Mouse (Mus musculus) stomach, embryonic 14.5 days (tissue): ENCODE data around the gene Ccdc122. TPM values are rescaled to one million over a fixed set of nuclear protein-coding genes. Genes with fewer than 3 reads are reported as not detected.

Experiments
- ATAC-seq: fragments of 200-750 bp; cut with Nextera tagmentation; 2 replicates; pipeline ENCODE4 v1.8.0; 2017; ENCODE audit warnings: low read depth, moderate TSS enrichment; ENCODE audit not compliant: insufficient number of reproducible peaks, insufficient read depth, low FRiP score
- H3K27ac ChIP-seq: fragments of 300-500 bp; sonication (generic); 2 replicates; pipeline ENCODE4 v1.5.1; 2014; ENCODE audit warnings: mild to moderate bottlenecking, low read length, moderate library complexity, mixed read lengths
- H3K27me3 ChIP-seq: fragments of 300-500 bp; sonication (generic); 2 replicates; pipeline ENCODE4 v1.6.1; 2014; ENCODE audit warnings: low read length, control low read depth, mixed read lengths; ENCODE audit not compliant: control insufficient read depth, insufficient read depth
- H3K36me3 ChIP-seq: fragments of 300-500 bp; sonication (generic); 2 replicates; pipeline ENCODE4 v1.6.1; 2014; ENCODE audit warnings: mild to moderate bottlenecking, control low read depth, low read length, moderate library complexity, mixed read lengths; ENCODE audit not compliant: control insufficient read depth, insufficient read depth
- H3K4me1 ChIP-seq: fragments of 300-500 bp; sonication (generic); 2 replicates; pipeline ENCODE4 v1.6.1; 2014; ENCODE audit warnings: low read length, control low read depth, mixed read lengths; ENCODE audit not compliant: control insufficient read depth, insufficient read depth
- H3K4me2 ChIP-seq: fragments of 300-500 bp; sonication (generic); replicated peaks from 2 replicates; pipeline ENCODE4 v1.6.1; 2014; ENCODE audit warnings: low read depth, low read length, control low read depth
- H3K4me3 ChIP-seq: fragments of 300-500 bp; sonication (generic); 2 replicates; pipeline ENCODE4 v1.5.1; 2014; ENCODE audit warnings: low read depth, low read length, control low read depth
- H3K9ac ChIP-seq: fragments of 300-500 bp; sonication (generic); replicated peaks from 2 replicates; pipeline ENCODE4 v1.6.1; 2014; ENCODE audit warnings: low read depth, mild to moderate bottlenecking, control low read depth, low read length, moderate library complexity, mixed read lengths
- H3K9me3 ChIP-seq: fragments of 300-500 bp; sonication (generic); 2 replicates; pipeline ENCODE4 v1.6.1; 2016; ENCODE audit warnings: low read depth, low read length, control low read depth; ENCODE audit not compliant: control insufficient read depth
- whole genome bisulfite sequencing: fragments of 180-500 bp; shearing (Covaris S2); extraction: QIAGEN DNeasy Blood & Tissue Kit; methylation state at CpG from one replicate; pipeline ENCODE4 v1.1.7; 2014; 5-methylcytosine and 5-hydroxymethylcytosine counted together
- polyA plus RNA-seq: library from polyadenylated mRNA; unstranded; fragments of >200 nt; fragmentation: Nextera tagmentation; extraction: Ambion mirVana; gene quantifications from 2 replicates; pipeline ENCODE4 v1.2.1, GENCODE M21; 2014

The Ccdc122 gene
- polyA plus RNA-seq, 1 experiment from 2014 or later = 3.8 TPM

- Histone ChIP-seq H3K27ac (no peak overlapping the region), H3K4me1 (no peaks in the 10 kb centered on the region), H3K36me3 (no peaks in the 10 kb centered on the region), H3K27me3 (peaks cover 4% of the 10 kb centered on the region; the same call in 1 of the 2 replicates), H3K4me3 (no peak overlapping the region), H3K9me3 (no peaks in the 10 kb centered on the region), H3K4me2 (no peak overlapping the region), H3K9ac (no peak overlapping the region)
- no peak for ATAC-seq
- 74% methylated on average over 5 of the region's 5 CpGs for WGBS
These were observed 122.8 kb downstream of the Ccdc122 start for GRCm38 (mm10) chr14:77159397-77159796.

Other genes with a start within 250 kb of the Ccdc122 start
- gene Lacc1, start 132 bp downstream of the Ccdc122 start, polyA plus RNA-seq = 9.0 and 12.2 TPM in 2 replicates
- 7.2 and 7.4 TPM in 2 replicates for gene Enox1, start 120.0 kb downstream of the Ccdc122 start, polyA plus RNA-seq